Mouse (Mus musculus) hindbrain, embryonic 15.5 days (tissue): ENCODE results near the gene Tspoap1. TPM values are rescaled to one million over a fixed set of nuclear protein-coding genes. Genes with fewer than 3 reads are reported as not detected.

Source experiments
- ATAC-seq: fragments of 200-750 bp; cut with Nextera tagmentation; 2 replicates; pipeline ENCODE4 v1.8.0; 2017; ENCODE audit warnings: low read depth, moderate number of reproducible peaks, moderate TSS enrichment; ENCODE audit not compliant: low FRiP score
- H3K27ac ChIP-seq: fragments of 300-500 bp; sonication (generic); replicated peaks from 2 replicates; pipeline ENCODE4 v1.5.1; 2015; ENCODE audit warnings: mild to moderate bottlenecking, inconsistent platforms
- H3K27me3 ChIP-seq: fragments of 300-500 bp; sonication (generic); 2 replicates; pipeline ENCODE4 v1.6.1; 2015; ENCODE audit warnings: control low read depth, inconsistent platforms
- H3K36me3 ChIP-seq: fragments of 300-500 bp; sonication (generic); 2 replicates; pipeline ENCODE4 v1.6.1; 2015; ENCODE audit warnings: control low read depth, inconsistent platforms
- H3K4me1 ChIP-seq: fragments of 300-500 bp; sonication (generic); replicated peaks from 2 replicates; pipeline ENCODE4 v1.6.1; 2015; ENCODE audit warnings: control low read depth, inconsistent platforms
- H3K4me2 ChIP-seq: fragments of 300-500 bp; sonication (generic); 2 replicates; pipeline ENCODE4 v1.6.1; 2015; ENCODE audit warnings: moderate library complexity, mild to moderate bottlenecking, inconsistent platforms
- H3K4me3 ChIP-seq: fragments of 300-500 bp; sonication (generic); 2 replicates; pipeline ENCODE4 v1.5.1; 2015; ENCODE audit warnings: mild to moderate bottlenecking, inconsistent platforms
- H3K9ac ChIP-seq: fragments of 300-500 bp; sonication (generic); 2 replicates; pipeline ENCODE4 v1.6.1; 2015; ENCODE audit warnings: inconsistent platforms
- H3K9me3 ChIP-seq: fragments of 300-500 bp; sonication (generic); 2 replicates; pipeline ENCODE4 v1.6.1; 2016; ENCODE audit warnings: control low read depth, inconsistent platforms
- WGBS: fragments of 180-500 bp; shearing (Covaris S2); methylation state at CpG from one replicate; pipeline ENCODE4 v1.1.7; 2015; 5-methylcytosine and 5-hydroxymethylcytosine counted together
- polyA plus RNA-seq: library from polyadenylated mRNA; unstranded; fragments of >200 nt; fragmentation: Nextera tagmentation; extraction: Ambion mirVana; gene quantifications from 2 replicates; pipeline ENCODE4 v1.2.1, GENCODE M21; 2015

Tspoap1 gene
- polyA plus RNA-seq, 1 experiment from 2014 or later, result 50.4 TPM

DNA sequence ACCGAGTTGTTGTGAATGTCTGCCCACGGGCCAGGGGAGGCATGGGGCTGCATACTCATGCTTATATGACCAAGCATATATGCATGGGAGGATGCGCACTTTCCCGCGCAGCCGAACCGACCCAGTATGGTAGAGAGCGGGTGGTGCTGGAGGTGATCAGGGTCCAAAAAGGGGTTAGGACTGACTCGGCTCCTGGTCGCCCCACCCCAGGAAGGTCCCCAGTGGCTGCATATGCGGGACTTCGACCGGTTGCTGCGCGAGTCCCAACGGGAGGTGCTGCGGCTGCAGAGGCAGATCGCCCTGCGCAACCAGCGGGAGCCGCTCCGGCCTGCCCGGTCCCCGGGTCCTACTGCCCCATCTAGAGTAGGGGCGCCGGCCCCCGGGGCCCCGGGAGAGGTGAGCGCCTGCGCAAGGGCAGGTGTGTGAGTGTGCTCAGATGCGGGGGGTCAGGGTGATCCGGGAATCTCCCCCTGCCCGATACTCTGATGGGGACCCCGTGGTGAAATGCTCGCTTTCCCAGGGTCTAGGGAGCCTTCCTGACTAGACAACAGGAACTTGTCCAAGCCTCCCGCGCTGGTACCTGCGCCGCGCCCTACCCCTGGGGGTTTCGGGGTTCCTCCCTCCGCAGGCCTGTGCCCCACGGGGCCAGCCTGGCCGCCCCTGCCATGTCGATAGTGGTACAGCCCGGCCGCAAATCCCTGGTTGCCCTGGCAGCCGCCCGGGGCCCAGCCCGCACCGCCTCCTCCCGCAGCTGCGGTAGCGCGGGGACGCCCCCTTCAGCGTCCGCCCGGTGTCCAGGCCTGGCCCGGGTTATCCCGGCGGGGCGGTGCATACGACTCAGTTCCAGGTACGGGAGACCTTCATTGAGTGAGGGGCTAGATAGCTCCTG is 3.9 kb downstream of the Tspoap1 start:
- H3K4me1 ChIP-seq, result peaks cover 50% of the 10 kb centered on the region
- peak overlapping the region; percentile 96 for H3K4me2 ChIP-seq
- peaks cover 22% of the 10 kb centered on the region for H3K36me3 ChIP-seq
- H3K27ac ChIP-seq, result peak overlapping the region; percentile 83
- H3K27me3 ChIP-seq, result no peaks in the 10 kb centered on the region
- ATAC-seq, result peak; percentile 44
- peak overlapping the region; percentile 63 for H3K9ac ChIP-seq
- WGBS, result under 1% methylated on average over 65 of the region's 65 CpGs
- H3K9me3 ChIP-seq, result no peaks in the 10 kb centered on the region
- peak overlapping the region; percentile 72 for H3K4me3 ChIP-seq

DNA sequence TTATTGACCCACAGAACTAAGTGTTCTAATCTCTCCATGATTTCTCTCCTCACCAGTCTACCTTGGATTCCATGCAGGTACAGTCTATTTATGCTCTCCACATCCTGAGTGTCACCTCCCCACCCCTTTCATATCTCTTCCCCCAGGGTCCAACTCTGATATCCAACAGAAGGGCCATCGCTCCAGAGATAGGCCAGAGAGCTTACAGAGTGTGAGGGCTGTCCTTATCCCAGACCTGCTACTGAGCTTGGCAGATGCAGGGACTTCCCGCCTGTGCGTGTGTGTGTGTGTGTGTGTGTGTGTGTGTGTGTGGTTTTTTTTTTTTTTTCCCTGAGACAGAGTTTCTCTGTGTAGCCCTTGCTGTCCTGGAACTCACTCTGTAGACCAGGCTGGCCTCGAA is 8.4 kb downstream of the Tspoap1 start:
- no peak for ATAC-seq
- Histone ChIP-seq H3K27ac (no peak overlapping the region), H3K4me2 (no peak overlapping the region), H3K4me1 (peaks cover 15% of the 10 kb centered on the region), H3K9ac (no peak overlapping the region), H3K9me3 (no peaks in the 10 kb centered on the region), H3K27me3 (no peaks in the 10 kb centered on the region), H3K36me3 (peaks cover 50% of the 10 kb centered on the region), H3K4me3 (no peak overlapping the region)
- 93% methylated on average over 4 of the region's 4 CpGs for WGBS

DNA sequence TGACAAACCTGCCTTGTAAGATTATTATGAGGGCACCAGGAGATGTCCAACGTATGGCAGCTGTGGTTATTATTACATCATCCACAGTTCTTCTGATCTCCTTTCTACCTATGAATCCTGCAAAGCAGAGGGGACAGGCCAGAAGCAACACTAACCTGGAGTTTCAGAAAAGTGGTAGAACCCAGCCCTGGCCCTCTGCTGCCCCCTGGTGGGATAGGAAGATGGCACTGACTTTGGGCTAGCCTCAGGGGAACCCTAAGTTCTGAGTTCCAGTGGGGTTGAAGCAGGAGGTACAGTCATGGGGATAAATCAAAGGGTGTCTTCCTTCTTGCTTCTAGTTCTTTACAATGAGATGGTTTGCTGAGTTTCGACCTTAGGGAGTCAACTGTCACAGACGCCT is 10.6 kb downstream of the Tspoap1 start:
- Histone ChIP-seq H3K4me3 (no peak overlapping the region), H3K4me2 (no peak overlapping the region), H3K27me3 (no peaks in the 10 kb centered on the region), H3K9ac (no peak overlapping the region), H3K36me3 (peaks cover 57% of the 10 kb centered on the region), H3K4me1 (no peaks in the 10 kb centered on the region), H3K27ac (no peak overlapping the region), H3K9me3 (no peaks in the 10 kb centered on the region)
- WGBS, result 61% methylated on average over 3 of the region's 3 CpGs
- no peak for ATAC-seq

DNA sequence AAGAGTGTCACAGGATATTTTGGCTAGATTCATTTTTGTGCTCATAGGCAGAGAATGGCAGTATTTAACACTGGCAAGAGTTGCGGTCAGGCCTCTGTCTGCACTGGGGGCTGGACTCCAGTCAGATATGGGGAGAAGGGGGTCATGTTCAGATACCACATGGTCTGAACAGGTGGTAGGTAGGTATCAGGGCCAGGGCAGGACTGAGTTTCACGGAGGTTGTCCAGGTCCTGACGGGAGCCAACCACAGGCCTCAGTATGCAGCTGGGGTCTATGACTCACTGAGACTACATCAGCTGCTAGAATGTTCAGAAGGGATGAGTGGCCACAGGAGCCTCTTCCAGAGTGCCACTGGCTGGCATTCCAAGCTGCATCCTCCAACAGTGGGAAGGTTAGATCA is 12.0 kb downstream of the Tspoap1 start:
- Histone ChIP-seq H3K4me2 (no peak overlapping the region), H3K4me1 (no peaks in the 10 kb centered on the region), H3K4me3 (no peak overlapping the region), H3K36me3 (peaks cover 61% of the 10 kb centered on the region), H3K27me3 (no peaks in the 10 kb centered on the region), H3K27ac (no peak overlapping the region), H3K9ac (no peak overlapping the region), H3K9me3 (no peaks in the 10 kb centered on the region)
- 87% methylated on average over 3 of the region's 3 CpGs for WGBS
- no peak for ATAC-seq

DNA sequence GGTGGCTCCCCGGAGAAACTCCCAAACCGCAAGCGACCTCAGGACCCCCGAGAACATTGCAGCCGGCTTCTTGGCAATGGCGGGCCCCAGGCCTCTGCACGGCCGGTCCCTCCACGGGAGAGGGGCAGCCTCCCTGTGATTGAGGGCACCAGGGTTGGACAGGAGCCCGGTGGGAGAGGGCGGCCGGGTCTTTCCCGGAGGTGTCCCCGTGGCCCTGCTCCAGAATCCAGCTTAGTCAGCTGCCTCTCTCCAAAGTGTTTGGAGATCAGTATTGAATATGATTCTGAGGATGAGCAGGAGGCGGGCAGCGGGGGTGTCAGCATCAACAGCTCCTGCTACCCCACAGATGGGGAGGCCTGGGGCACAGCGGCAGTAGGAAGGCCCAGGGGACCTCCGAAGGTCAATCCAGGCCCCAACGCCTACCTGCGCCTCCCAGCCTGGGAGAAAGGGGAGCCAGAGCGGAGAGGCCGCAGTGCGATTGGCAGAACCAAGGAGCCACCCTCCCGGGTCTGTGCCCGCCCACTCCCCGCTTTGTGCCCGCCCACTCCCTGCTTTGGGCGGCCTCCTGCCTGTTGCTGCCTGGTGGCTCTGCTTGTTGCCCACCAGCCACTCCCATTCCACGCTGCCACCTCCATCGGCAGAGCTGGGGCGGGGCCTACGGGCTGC is 17.9 kb downstream of the Tspoap1 start:
- Histone ChIP-seq H3K4me2 (peak overlapping the region; percentile 54), H3K4me1 (peaks cover 15% of the 10 kb centered on the region), H3K9ac (peak overlapping the region; percentile 31), H3K9me3 (no peaks in the 10 kb centered on the region), H3K36me3 (peaks cover 43% of the 10 kb centered on the region), H3K27ac (no peak overlapping the region), H3K4me3 (peak overlapping the region; percentile 25), H3K27me3 (no peaks in the 10 kb centered on the region)
- peak; percentile 72 for ATAC-seq
- 9% methylated on average over 26 of the region's 32 CpGs for WGBS

DNA sequence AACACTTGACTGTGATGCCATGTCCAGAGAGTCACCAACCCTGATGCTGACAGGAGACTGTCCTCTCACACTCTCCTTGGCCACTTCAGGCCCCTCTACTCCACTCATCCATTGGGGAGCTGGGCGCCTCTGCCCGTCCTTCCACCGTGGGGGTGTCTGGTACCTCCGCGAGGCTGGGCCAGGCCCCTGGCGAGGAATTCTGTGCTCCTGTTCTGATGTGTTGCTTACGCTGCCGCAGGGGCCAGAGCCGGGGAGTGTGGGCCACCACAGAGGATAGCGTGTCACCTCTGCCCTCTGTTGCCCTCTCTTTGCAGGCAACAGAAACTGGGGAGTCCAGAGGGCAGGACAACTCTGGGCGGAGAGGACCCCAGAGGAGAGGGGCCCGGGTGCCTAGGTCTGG is 18.6 kb downstream of the Tspoap1 start:
- Histone ChIP-seq H3K9ac (no peak overlapping the region), H3K27me3 (no peaks in the 10 kb centered on the region), H3K9me3 (no peaks in the 10 kb centered on the region), H3K4me1 (peaks cover 15% of the 10 kb centered on the region), H3K4me3 (no peak overlapping the region), H3K4me2 (peak overlapping the region; percentile 54), H3K36me3 (peaks cover 41% of the 10 kb centered on the region), H3K27ac (no peak overlapping the region)
- 44% methylated on average over 12 of the region's 12 CpGs for WGBS
- ATAC-seq, result peak; percentile 33; the same call in 1 of the 2 replicates

DNA sequence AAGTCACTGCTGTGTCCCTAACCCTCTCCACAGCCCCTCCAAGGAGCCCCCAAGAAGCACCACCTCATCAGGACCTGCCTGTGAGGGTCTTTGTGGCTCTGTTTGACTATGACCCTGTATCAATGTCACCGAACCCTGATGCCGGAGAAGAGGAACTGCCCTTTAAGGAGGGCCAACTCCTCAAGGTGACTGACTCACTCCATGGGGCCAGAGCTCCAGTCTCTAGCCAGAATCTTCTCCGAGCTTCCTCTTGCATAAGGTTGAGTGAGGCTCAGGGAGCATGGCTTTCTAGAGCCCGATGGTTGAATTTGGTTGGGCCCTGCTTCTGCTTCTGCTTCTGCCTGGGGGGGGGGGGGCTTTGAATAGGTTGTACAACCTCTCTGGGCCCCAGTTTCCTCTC is 19.1 kb downstream of the Tspoap1 start:
- no peaks in the 10 kb centered on the region for H3K27me3 ChIP-seq
- no peak overlapping the region for H3K4me3 ChIP-seq
- H3K4me2 ChIP-seq, result no peak overlapping the region
- ATAC-seq, result no peak
- peaks cover 15% of the 10 kb centered on the region for H3K4me1 ChIP-seq
- WGBS, result 86% methylated on average over 4 of the region's 4 CpGs
- H3K36me3 ChIP-seq, result peaks cover 41% of the 10 kb centered on the region
- H3K9me3 ChIP-seq, result no peaks in the 10 kb centered on the region
- H3K9ac ChIP-seq, result no peak overlapping the region
- no peak overlapping the region for H3K27ac ChIP-seq

DNA sequence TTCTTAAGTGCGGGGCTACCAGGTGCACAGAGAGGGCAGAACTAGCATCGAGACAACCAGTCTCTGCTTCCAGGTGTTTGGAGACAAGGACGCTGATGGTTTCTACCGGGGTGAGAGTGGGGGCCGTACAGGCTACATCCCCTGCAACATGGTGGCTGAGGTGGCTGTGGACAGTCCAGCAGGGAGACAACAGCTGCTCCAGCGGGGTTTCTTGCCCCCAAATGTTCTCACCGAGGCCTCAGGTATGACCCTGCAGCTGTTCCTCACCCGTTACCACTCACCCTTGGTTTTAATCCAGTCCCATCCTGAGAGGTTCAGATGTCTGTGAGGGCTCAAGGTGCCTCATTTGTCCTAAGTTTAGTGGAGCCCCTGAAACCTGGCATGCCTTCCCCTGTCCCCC is 19.8 kb downstream of the Tspoap1 start:
- peaks cover 46% of the 10 kb centered on the region for H3K36me3 ChIP-seq
- 91% methylated on average over 8 of the region's 8 CpGs for WGBS

DNA sequence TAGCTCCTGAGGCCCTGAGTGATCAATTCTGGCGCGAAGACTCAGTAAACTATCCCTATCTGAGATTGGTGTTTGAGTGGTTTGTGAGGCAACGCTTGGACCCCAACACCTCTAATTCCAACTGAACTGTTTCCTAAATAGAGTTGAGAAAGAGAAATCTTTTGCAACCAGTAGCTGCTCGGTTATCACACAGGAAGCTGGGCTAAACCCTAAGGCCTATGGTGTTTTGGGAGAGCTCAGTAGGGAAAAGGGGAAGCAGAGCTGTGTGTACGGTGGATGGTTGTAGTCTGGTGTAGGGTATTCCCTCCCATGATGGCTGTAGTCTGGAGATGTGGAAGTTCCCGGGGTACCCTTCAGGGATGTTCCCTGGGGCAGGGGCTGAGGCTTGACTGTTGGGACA is 29.7 kb downstream of the Tspoap1 start:
- H3K4me2 ChIP-seq, result no peak overlapping the region
- WGBS, result 92% methylated on average over 6 of the region's 6 CpGs
- H3K4me3 ChIP-seq, result no peak overlapping the region
- no peaks in the 10 kb centered on the region for H3K9me3 ChIP-seq
- H3K27me3 ChIP-seq, result no peaks in the 10 kb centered on the region
- H3K4me1 ChIP-seq, result no peaks in the 10 kb centered on the region
- peaks cover 4% of the 10 kb centered on the region for H3K36me3 ChIP-seq
- ATAC-seq, result no peak
- no peak overlapping the region for H3K27ac ChIP-seq
- no peak overlapping the region for H3K9ac ChIP-seq

More for the DNA sequence above, 19.8 kb downstream of the Tspoap1 start:
- Histone ChIP-seq H3K9me3 (no peaks in the 10 kb centered on the region), H3K4me2 (no peak overlapping the region), H3K9ac (no peak overlapping the region), H3K27me3 (no peaks in the 10 kb centered on the region), H3K27ac (no peak overlapping the region), H3K4me1 (peaks cover 15% of the 10 kb centered on the region), H3K4me3 (no peak overlapping the region)
- ATAC-seq, result no peak

DNA sequence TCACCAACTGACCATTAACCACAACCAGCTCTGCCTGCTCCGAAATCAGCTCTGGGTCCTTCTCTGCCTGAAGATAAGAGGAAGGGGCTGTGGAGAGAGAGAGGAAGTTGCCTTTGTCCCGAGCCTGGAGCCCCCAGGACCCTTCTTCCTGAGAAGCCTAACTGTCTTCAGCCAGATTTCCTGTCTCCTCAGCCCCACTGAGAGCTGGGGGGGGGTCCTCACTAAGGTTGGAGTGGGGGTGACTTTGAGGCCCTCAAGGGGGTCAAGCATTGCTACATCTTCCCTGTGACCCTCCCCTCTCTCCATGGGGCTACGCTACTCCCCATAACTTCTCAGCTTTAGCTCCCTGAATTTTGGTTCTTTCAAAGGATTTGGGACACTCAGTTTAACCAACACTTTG is 33.1 kb downstream of the Tspoap1 start, which contains the start of gene Mpo:
Mpo (plus strand) TSS at position 122 of the 400 bp plus-strand sequence.
- WGBS, result 72% methylated on average over 3 of the region's 3 CpGs
- Histone ChIP-seq H3K4me3 (no peak within 1 kb of the TSS), H3K27ac (no peak within 1 kb of the TSS), H3K9ac (no peak within 1 kb of the TSS), H3K4me2 (no peak within 1 kb of the TSS), H3K9me3 (no peaks in the 10 kb centered on the region), H3K36me3 (no peaks in the 10 kb centered on the region), H3K27me3 (no peaks in the 10 kb centered on the region), H3K4me1 (0 out of 2 replicates have a peak, but pooled peaks cover 6% of the 10 kb centered on the region)
- no peak for ATAC-seq

DNA sequence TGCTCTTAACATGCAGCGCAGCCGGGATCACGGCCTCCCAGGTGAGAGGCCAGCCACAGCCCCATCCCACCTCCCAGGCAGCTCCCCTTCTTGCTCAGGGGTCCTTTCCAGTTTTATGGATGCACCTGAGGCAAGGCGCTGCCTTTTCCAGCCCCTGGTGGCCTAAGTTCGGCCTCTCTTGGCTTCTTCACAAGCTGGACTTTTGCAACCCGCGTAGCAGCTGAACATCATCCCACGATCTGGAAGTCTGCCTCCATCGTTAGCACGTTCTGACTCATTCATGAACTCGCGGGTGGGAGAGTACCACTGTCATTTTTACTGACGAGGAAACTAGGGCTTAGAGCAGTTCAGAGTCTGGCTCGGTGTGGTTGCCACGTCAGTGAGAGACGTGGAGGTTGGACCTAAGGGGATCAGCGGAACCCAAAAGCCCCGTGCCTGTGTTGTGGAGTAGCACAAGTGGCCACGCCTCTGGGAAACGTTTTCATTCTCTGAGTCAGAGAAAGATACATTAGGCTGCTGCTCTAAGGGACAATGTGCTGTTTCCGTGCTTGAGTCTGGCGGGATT is 41.5 kb downstream of the Tspoap1 start:
- WGBS, result 86% methylated on average over 22 of the region's 22 CpGs
- H3K27me3 ChIP-seq, result no peaks in the 10 kb centered on the region
- H3K36me3 ChIP-seq, result no peaks in the 10 kb centered on the region
- no peak for ATAC-seq
- H3K27ac ChIP-seq, result no peak overlapping the region
- no peak overlapping the region for H3K9ac ChIP-seq
- 0 out of 2 replicates have a peak, but pooled peaks cover 6% of the 10 kb centered on the region for H3K4me1 ChIP-seq
- no peaks in the 10 kb centered on the region for H3K9me3 ChIP-seq
- no peak overlapping the region for H3K4me3 ChIP-seq
- no peak overlapping the region for H3K4me2 ChIP-seq

DNA sequence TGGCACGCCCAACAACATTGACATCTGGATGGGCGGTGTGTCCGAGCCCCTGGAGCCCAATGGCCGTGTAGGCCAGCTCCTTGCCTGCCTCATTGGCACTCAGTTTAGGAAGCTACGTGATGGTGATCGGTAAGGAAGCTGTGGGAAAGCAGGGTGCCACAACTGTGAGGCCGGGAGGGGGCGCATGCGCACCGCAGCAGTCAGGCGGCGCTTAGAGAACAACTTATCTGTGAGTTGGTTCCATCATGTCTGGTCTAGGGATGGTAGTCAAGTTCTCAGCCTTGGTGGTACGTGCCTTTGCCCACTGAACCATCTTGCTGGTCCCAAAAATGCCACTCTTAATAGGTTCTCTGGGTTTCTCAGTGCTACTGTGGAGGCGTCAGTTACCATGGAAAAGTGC is 42.3 kb downstream of the Tspoap1 start:
- H3K36me3 ChIP-seq, result no peaks in the 10 kb centered on the region
- ATAC-seq, result no peak
- no peaks in the 10 kb centered on the region for H3K9me3 ChIP-seq
- no peak overlapping the region for H3K9ac ChIP-seq
- H3K27ac ChIP-seq, result no peak overlapping the region
- no peaks in the 10 kb centered on the region for H3K27me3 ChIP-seq
- H3K4me2 ChIP-seq, result no peak overlapping the region
- WGBS, result 47% methylated on average over 14 of the region's 14 CpGs
- no peak overlapping the region for H3K4me3 ChIP-seq
- 0 out of 2 replicates have a peak, but pooled peaks cover 2% of the 10 kb centered on the region for H3K4me1 ChIP-seq
